Mouse (Mus musculus) forebrain, embryonic 14.5 days (tissue): ENCODE results near the gene Apc2. TPM values are rescaled to one million over a fixed set of nuclear protein-coding genes. Genes with fewer than 3 reads are reported as not detected.
"Not testable (repeated sequence)": the region's sequence is repeated elsewhere in the genome, so short reads cannot be mapped to it uniquely, and the experiment has no call there.

Experiments
- ATAC-seq: fragments of 200-750 bp; cut with Nextera tagmentation; 2 replicates; pipeline ENCODE4 v1.8.0; 2017; ENCODE audit warnings: mild to moderate bottlenecking, moderate library complexity
- DNase-seq: peaks from one replicate; pipeline ENCODE4 v3.0.0-alpha.2; 2015; ENCODE audit warnings: low spot score
- H3K27ac ChIP-seq: fragments of 300-500 bp; sonication (generic); 2 replicates; pipeline ENCODE4 v1.5.1; 2014; ENCODE audit warnings: low read depth, mild to moderate bottlenecking, control low read depth, low read length, moderate library complexity
- H3K27me3 ChIP-seq: fragments of 300-500 bp; sonication (generic); replicated peaks from 2 replicates; pipeline ENCODE4 v1.6.1; 2014; ENCODE audit warnings: low read length, control low read depth, mixed read lengths; ENCODE audit not compliant: control insufficient read depth, insufficient read depth
- H3K36me3 ChIP-seq: fragments of 300-500 bp; sonication (generic); 2 replicates; pipeline ENCODE4 v1.6.1; 2014; ENCODE audit warnings: low read length, control low read depth; ENCODE audit not compliant: control insufficient read depth, insufficient read depth
- H3K4me1 ChIP-seq: fragments of 300-500 bp; sonication (generic); 2 replicates; pipeline ENCODE4 v1.6.1; 2014; ENCODE audit warnings: antibody characterized with exemption, low read length, control low read depth; ENCODE audit not compliant: control insufficient read depth, insufficient read depth
- H3K4me2 ChIP-seq: fragments of 300-500 bp; sonication (generic); 2 replicates; pipeline ENCODE4 v1.6.1; 2014; ENCODE audit warnings: mild to moderate bottlenecking, control low read depth, low read length
- H3K4me3 ChIP-seq: fragments of 300-500 bp; sonication (generic); 2 replicates; pipeline ENCODE4 v1.5.1; 2014; ENCODE audit warnings: low read depth, low read length, control low read depth
- H3K9ac ChIP-seq: fragments of 300-500 bp; sonication (generic); 2 replicates; pipeline ENCODE4 v1.6.1; 2014; ENCODE audit warnings: mild to moderate bottlenecking, low read length, control low read depth, moderate library complexity
- H3K9me3 ChIP-seq: fragments of 300-500 bp; sonication (generic); replicated peaks from 2 replicates; pipeline ENCODE4 v1.6.1; 2016; ENCODE audit warnings: low read length, control low read depth, mixed read lengths; ENCODE audit not compliant: control insufficient read depth
- WGBS: fragments of 180-500 bp; shearing (Covaris S2); extraction: QIAGEN DNeasy Blood & Tissue Kit; methylation state at CpG from one replicate; pipeline ENCODE4 v1.1.7; 2014; 5-methylcytosine and 5-hydroxymethylcytosine counted together
- polyA plus RNA-seq: library from polyadenylated mRNA; unstranded; fragments of >200 nt; fragmentation: Nextera tagmentation; extraction: Ambion mirVana; gene quantifications from 2 replicates; pipeline ENCODE4 v1.2.1, GENCODE M21; 2014

Gene Apc2
- polyA plus RNA-seq, result 154 and 213 TPM in 2 replicates

DNA sequence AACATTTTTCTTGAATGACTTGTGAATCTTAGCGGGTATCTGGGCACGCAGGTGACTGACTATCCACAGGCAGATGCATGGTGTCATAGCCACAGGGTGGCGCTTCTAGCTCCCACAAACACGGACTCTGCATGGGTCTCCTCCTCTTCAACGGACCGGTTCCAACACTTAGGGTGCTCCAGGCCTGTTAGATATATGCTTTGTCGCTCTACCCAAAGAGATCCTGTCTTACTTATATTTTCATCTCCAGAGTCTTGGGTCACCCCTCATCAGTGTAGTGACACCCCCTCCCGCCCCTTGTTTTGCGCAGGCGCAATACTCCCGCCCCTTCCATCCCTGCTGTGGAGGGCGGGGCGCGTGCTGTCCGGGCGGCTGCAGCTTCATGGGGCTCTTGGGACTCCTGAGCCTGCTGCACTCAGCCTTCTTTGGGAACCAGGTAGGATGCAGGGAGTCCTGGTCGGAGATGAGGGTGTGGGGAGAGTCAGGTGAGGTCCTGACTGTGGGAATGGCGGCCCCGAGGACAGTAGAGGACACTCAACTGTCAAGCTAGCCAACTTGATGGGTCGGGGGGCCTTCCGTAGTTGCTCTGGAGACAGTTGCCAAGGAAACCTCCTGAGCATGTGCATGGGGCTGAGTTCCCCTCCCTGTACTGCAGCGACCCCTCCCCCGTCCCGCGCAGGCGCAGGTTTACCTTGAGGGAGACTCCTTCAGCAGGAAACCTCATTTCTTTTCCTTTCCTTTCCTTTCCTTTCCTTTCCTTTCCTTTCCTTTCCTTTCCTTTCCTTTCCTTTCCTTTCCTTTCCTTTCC, at the start of gene Apc2:
Apc2 (plus strand) TSS at position 360 of the 808 bp plus-strand sequence.
- H3K9ac ChIP-seq, result peak within 1 kb of the TSS; percentile 62
- peak; percentile 56 for ATAC-seq
- peak within 1 kb of the TSS; percentile 89 for H3K27ac ChIP-seq
- H3K9me3 ChIP-seq, result no peaks in the 10 kb centered on the region
- peak within 1 kb of the TSS; percentile 35 for H3K4me3 ChIP-seq
- WGBS, result under 1% methylated on average over 26 of the region's 26 CpGs
- H3K4me2 ChIP-seq, result peak within 1 kb of the TSS; percentile 57
- peaks cover 21% of the 10 kb centered on the region for H3K36me3 ChIP-seq
- DNase-seq, result peak; percentile 95
- peaks cover 35% of the 10 kb centered on the region for H3K4me1 ChIP-seq
- H3K27me3 ChIP-seq, result no peaks in the 10 kb centered on the region

DNA sequence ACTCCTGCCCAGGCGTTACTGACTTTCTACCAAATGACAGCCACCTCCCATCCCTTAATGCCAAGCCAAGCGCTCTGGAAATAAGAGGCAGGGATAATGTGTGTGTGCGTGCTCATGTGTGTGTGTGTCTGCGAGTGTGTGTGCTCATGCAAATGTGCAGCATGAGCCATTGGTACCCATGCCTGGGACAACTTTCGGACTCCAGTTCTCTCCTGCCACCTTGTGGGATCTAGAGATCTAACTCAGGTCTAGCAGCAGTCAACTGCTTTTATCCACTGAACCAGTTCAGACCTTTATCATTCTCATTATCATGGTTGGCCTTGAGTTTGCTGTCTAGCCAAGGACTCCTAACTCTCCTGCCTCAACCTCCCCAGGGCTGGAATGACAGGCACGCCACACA, 47.9 kb upstream of the Apc2 start:
- H3K27ac ChIP-seq, result no peak overlapping the region
- DNase-seq, result peak; percentile 70
- H3K9ac ChIP-seq, result no peak overlapping the region
- WGBS, result 45% methylated on average over 6 of the region's 6 CpGs
- no peaks in the 10 kb centered on the region for H3K9me3 ChIP-seq
- H3K27me3 ChIP-seq, result no peaks in the 10 kb centered on the region
- no peak overlapping the region for H3K4me3 ChIP-seq
- peaks cover 22% of the 10 kb centered on the region for H3K36me3 ChIP-seq
- no peak for ATAC-seq
- no peak overlapping the region for H3K4me2 ChIP-seq
- peaks cover 6% of the 10 kb centered on the region for H3K4me1 ChIP-seq

DNA sequence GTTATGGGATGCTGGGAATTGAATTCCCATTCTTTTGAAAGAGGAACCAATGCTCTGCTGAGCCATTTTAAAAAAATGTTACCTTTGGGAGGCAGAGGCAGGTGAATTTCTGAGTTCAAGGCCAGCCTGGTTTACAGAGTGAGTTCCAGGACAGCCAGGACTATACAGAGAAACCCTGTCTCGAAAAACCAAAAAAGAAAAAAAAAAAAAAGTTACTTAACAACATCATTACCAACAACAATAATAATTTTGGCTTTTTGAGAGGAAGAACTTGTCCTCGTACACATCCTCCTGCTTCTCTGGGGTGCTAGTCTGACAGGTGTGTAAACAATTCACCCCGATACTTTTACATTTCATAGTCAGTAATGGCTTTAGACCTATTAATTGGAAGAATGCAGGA, 47.3 kb upstream of the Apc2 start:
- DNase-seq, H3K9me3 ChIP-seq, H3K27me3 ChIP-seq, H3K27ac ChIP-seq, H3K4me1 ChIP-seq, ATAC-seq, H3K9ac ChIP-seq: not testable (repeated sequence)
- Histone ChIP-seq H3K36me3 (peaks cover 21% of the 10 kb centered on the region), H3K4me2 (peak overlapping the region; percentile 96), H3K4me3 (peak overlapping the region; percentile 64)
- WGBS, result 52% methylated on average over 3 of the region's 3 CpGs

DNA sequence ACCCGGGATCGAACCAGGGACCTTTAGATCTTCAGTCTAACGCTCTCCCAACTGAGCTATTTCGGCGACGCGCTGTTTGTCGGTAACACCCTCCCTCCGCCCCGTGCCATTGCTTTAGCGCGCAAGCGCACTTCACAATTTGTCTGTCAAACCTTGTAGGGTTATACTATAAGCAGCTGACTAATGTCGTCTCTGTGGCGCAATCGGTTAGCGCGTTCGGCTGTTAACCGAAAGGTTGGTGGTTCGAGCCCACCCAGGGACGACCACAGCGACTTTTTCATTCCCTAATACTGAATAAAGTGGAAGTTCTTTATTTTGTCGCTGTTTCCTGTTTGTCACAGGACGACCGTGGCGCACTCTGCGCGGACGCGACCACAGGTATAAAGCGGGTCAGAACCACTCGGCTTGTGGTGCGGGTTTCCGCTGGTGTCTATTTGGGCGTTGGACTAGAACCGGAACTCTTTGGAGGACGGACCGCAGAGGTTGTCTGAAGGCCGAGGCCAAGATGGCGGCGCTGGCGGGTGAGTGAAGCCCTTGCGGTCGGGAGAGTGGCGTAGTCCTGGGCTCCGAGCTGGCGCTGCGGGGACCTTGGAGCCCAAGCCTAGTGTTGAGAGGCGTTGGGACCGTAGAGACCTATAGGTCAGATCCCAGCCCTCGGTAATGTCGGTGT, 46.7 kb upstream of the Apc2 start, which contains the start of gene Ndufs7:
Ndufs7 (plus strand) TSS at position 151 of the 670 bp plus-strand sequence.
- no peaks in the 10 kb centered on the region for H3K9me3 ChIP-seq
- WGBS, result under 1% methylated on average over 53 of the region's 53 CpGs
- DNase-seq, result peak; percentile 96
- ATAC-seq, result peak; percentile 89
- peaks cover 21% of the 10 kb centered on the region for H3K36me3 ChIP-seq
- no peaks in the 10 kb centered on the region for H3K27me3 ChIP-seq
- peak within 1 kb of the TSS; percentile 96 for H3K4me2 ChIP-seq
- H3K4me3 ChIP-seq, result peak within 1 kb of the TSS; percentile 64
- peak within 1 kb of the TSS; percentile 87 for H3K27ac ChIP-seq
- H3K9ac ChIP-seq, result peak within 1 kb of the TSS; percentile 77
- peaks cover 6% of the 10 kb centered on the region for H3K4me1 ChIP-seq

DNA sequence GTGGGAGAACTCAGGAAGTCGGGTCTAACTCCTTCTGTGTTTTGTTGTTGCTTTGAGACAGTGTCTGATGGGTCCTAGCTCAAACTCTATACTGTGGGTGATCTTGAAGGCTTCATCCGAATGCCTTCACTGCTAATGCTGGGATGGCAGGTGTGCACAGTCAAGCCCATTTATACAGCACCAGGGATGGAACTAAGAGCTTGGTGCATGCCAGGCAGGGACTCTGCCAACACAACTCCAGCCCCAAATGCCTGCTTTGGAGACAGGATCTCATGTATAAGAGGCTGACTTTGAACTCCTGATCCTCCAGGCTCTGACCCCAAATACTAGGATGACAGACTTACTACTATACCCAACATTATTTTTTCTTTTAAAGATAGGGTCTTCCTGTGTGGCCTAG, 45.7 kb upstream of the Apc2 start:
- Histone ChIP-seq H3K4me3 (peak overlapping the region; percentile 64), H3K9me3 (no peaks in the 10 kb centered on the region), H3K27me3 (no peaks in the 10 kb centered on the region), H3K9ac (peak overlapping the region; percentile 77), H3K4me2 (peak overlapping the region; percentile 96), H3K36me3 (peaks cover 26% of the 10 kb centered on the region), H3K4me1 (peaks cover 6% of the 10 kb centered on the region), H3K27ac (no peak overlapping the region)
- ATAC-seq (no peak), DNase-seq (no peak)
- 35% methylated on average over 2 of the region's 2 CpGs for WGBS

DNA sequence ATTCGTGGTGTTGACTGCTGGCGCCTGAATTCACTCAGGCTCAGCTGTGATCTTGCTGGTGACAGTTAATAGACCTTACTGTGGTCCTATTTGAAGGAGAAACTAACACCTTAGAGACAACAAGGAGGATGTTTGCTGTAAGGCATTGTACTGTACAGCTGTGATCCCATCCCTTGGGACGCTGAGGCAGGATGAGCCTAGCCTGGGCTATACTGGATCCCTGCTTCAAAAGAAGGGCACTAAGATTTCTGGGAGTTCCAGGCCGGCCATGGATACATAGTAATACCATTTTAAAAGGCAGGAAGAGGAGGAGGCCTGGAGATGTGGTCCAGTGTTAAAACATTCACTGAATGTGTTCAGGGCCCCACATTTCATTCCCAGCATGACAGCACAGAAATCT, 45.2 kb upstream of the Apc2 start:
- ATAC-seq, result no peak
- H3K4me1 ChIP-seq, result peaks cover 6% of the 10 kb centered on the region
- 88% methylated on average over 4 of the region's 4 CpGs for WGBS
- H3K4me2 ChIP-seq, result peak overlapping the region; percentile 96; the same call in 1 of the 2 replicates
- H3K4me3 ChIP-seq, result peak overlapping the region; percentile 64; the same call in 1 of the 2 replicates
- 0 out of 2 replicates have a peak overlapping the region, but pooled peaks have one; percentile 5 for H3K9ac ChIP-seq
- H3K27ac ChIP-seq, result no peak overlapping the region
- no peaks in the 10 kb centered on the region for H3K9me3 ChIP-seq
- DNase-seq, result no peak
- no peaks in the 10 kb centered on the region for H3K27me3 ChIP-seq
- peaks cover 31% of the 10 kb centered on the region for H3K36me3 ChIP-seq

DNA sequence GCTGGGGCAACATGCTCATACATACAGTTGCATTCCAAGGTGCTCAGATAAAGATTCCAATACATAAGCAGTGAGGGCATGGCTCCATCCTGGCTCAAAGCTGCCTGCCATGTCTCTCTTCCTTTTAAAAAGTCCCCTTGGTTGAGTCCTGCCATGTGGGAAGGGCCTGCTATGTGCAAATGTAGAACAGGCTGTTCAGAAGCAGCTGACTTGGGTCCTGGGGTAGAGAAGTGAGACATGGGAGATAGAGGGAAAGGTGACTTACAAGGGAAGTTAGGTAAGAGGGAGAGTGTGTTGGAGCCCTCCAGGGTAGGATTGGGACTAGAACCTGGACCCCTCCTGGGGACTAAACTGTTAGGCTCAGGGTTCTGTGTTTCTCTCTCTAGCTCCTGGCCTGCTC, 43.8 kb upstream of the Apc2 start:
- ATAC-seq (no peak), DNase-seq (no peak)
- Histone ChIP-seq H3K36me3 (peaks cover 45% of the 10 kb centered on the region), H3K27me3 (no peaks in the 10 kb centered on the region), H3K9me3 (no peaks in the 10 kb centered on the region), H3K4me2 (no peak overlapping the region), H3K9ac (no peak overlapping the region), H3K27ac (no peak overlapping the region), H3K4me1 (peaks cover 6% of the 10 kb centered on the region), H3K4me3 (no peak overlapping the region)

DNA sequence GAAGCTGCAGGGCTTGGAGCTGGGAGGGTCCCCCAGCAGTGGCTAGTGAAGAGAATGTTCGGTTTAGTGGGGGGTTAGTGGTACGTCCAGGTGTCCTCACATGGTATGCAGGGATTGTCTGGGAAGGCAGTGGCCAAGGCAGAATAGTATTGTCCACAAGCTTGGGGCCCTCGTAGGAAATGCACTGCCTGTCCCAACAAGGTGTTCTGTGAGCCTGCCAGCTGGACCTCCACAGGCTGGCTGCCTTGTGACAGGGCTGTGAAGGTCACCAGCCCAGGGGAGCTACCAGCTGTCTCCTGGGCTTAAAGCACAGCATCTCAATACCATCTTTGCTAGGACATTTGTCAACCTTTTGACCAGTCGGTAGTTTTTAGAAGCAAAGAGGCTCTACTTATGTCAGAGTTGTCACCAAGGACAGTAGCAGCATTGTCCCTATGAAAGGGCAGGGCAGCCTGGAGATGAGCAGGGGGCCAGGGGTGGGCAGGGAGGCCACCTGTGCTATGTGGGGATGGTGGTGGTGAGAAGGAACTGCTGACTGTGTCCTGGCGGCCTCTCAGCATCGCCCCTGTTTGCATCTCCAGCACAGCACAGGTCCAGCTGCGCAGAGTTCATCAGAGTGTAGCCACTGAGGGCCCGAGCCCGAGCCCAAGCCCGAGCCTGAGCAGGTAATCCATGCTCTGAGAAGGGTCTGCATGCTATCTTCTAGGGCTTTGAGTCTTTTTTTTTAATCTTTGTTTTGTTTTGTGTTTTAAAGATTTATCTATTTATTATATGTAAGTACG, 43.1 kb upstream of the Apc2 start:
- 91% methylated on average over 11 of the region's 11 CpGs for WGBS
- no peak overlapping the region for H3K4me2 ChIP-seq
- no peak overlapping the region for H3K27ac ChIP-seq
- H3K4me3 ChIP-seq, result no peak overlapping the region
- H3K36me3 ChIP-seq, result peaks cover 50% of the 10 kb centered on the region
- H3K9ac ChIP-seq, result no peak overlapping the region
- H3K4me1 ChIP-seq, result peaks cover 6% of the 10 kb centered on the region
- H3K27me3 ChIP-seq, result no peaks in the 10 kb centered on the region
- ATAC-seq (no peak), DNase-seq (no peak)
- H3K9me3 ChIP-seq, result no peaks in the 10 kb centered on the region
